Mouse (Mus musculus) spleen, postnatal 10 days (tissue): ENCODE data around the gene Vmn1r163.
"Not testable (repeated sequence)": the region's sequence is repeated elsewhere in the genome, so short reads cannot be mapped to it uniquely, and the experiment has no call there.

Experiments
- DNase-seq, 2 experiments: peaks; one replicate each; pipeline ENCODE4 v3.0.0; 2021 to 2022; ENCODE audit warnings: low spot score in 2 of 2

Vmn1r163 gene

DNA sequence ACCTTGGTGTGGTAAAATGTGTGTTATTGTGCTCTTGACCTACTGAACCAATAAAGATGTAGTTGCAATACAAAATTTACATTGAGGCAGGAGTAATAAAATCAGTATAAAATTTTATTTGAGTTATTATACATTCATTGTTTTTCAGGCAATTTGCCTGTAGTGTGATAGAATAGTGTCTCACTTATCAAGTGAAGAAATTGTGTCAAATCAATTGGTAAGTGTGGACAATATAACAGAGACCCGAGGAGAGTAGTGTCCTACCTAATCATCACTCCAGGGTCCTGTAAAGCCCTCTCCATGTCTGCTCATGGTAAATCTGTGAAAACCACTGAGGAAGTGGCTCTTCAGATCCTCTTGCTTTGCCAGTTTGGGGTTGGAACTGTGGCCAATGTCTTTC lies at the start of gene Vmn1r163:
Gene Vmn1r163, plus strand, starts transcription at position 301 of the 400 bp plus-strand sequence.
- DNase-seq: not testable (repeated sequence)

GRCm38 (mm10) chr7:23019823-23020222 lies 35.5 kb upstream of the Vmn1r163 start, which contains the start of gene Gm4216:
Gene Gm4216, minus strand, starts transcription at chr7:23019923.
- DNase-seq: not testable (repeated sequence)

DNA sequence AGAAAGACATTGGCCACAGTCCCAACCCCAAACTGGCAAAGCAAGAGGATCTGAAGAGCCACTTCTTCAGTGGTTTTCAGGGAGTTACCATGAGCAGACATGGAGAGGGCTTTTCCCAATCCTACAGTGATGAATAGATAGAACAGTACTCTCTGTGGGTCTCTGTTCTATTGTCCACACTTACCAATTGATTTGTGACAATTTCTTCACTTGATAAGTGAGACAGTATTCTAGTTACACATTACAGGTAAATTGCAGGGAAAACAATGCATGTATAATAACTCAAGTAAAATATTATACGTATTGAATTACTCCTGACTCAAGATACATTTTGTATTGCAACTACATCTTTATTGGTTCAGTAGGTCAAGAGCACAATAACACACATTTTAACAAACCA lies 12.0 kb downstream of the Vmn1r163 start, which contains the start of gene Gm8720:
Gene Gm8720, minus strand, starts transcription at position 101 of the 400 bp plus-strand sequence.
- not testable (repeated sequence) for DNase-seq
